In the genomic region with DNA sequence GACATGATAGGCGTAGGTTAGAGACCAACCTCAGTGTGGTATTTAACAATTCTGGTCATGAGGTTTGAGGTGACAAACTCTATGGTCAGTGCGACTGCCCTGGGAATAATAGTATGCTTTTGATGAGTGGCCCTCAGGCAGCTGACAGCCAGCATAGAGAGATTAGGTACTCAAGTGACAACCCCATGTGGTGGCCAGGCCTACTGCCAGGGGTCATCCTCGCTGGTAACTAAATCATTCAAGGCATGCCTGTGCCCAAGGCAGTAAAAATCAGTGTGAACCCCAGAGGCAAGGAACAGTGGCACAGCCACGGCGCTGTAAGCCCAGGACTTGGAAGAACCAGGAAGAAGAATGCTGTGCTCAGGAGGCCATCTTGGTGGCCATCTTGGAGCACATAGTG, we compare ENCODE assay signal across 22 mouse cellular contexts.
"Had no signal": no experiment of that assay in that cellular context is flagged by ENCODE, and none has a peak within 500 bp of the region (broad histone marks: within the 10 kb centered on the region; RNA-seq: fewer than 3 reads in every experiment).

No protein-coding gene starts in this region.

- ATAC-seq: midbrain, embryonic 13.5 days; midbrain, embryonic 16.5 days had no signal

- H3K4me1 ChIP-seq: limb, embryonic 12.5 days; limb, embryonic 15.5 days; liver, embryonic 15.5 days; lung, embryonic 15.5 days; midbrain, embryonic 10.5 days; midbrain, embryonic 13.5 days; neural tube, embryonic 13.5 days had no signal

- H3K4me3 ChIP-seq: layer of hippocampus, adult 2 months; limb, embryonic 12.5 days; limb, embryonic 15.5 days; liver, embryonic 15.5 days; lung, embryonic 15.5 days; megakaryocyte, embryonic 14.5 days; midbrain, embryonic 10.5 days; midbrain, embryonic 13.5 days; myocyte; neural tube, embryonic 13.5 days had no signal

- H3K27ac ChIP-seq: kidney, postnatal 0 days; layer of hippocampus, adult 2 months; limb, embryonic 12.5 days; limb, embryonic 15.5 days; liver, embryonic 15.5 days; lung, embryonic 15.5 days; midbrain, embryonic 10.5 days; midbrain, embryonic 13.5 days; neural tube, embryonic 13.5 days; stomach, postnatal 0 days had no signal

- H3K4me2 ChIP-seq: limb, embryonic 12.5 days; limb, embryonic 15.5 days; liver, embryonic 11.5 days; liver, embryonic 15.5 days; lung, embryonic 15.5 days; midbrain, embryonic 13.5 days; neural tube, embryonic 13.5 days had no signal

- H3K9me3 ChIP-seq: limb, embryonic 15.5 days; liver, embryonic 15.5 days; lung, embryonic 15.5 days; midbrain, embryonic 10.5 days; neural tube, embryonic 13.5 days had no signal

- H3K27me3 ChIP-seq: limb, embryonic 12.5 days; limb, embryonic 15.5 days; liver, embryonic 15.5 days; lung, embryonic 15.5 days; megakaryocyte, embryonic 14.5 days; neural tube, embryonic 13.5 days had no signal

- H3K9ac ChIP-seq: limb, embryonic 12.5 days; limb, embryonic 15.5 days; liver, embryonic 15.5 days; lung, embryonic 15.5 days; midbrain, embryonic 13.5 days; neural tube, embryonic 13.5 days had no signal

- DNase-seq: kidney, postnatal 25 days; layer of hippocampus, adult 9-11 months; lung, adult 18-20 months; lung, postnatal 10 days; lung, postnatal 36 days; retina, postnatal 1 day; thymus, adult 2 months; thymus, postnatal 14 days had no signal

- H3K36me3 ChIP-seq: limb, embryonic 12.5 days; limb, embryonic 15.5 days; liver, embryonic 15.5 days; lung, embryonic 15.5 days; midbrain, embryonic 10.5 days; midbrain, embryonic 13.5 days; neural tube, embryonic 13.5 days had no signal
